Mouse (Mus musculus): ENCODE measurements around the gene Grin3a. TPM values are rescaled to one million over a fixed set of nuclear protein-coding genes. Genes with fewer than 3 reads are reported as not detected.

The Grin3a gene
- total and polyA plus RNA-seq, 2 experiments from 2014 or later, result 40.4 to 131 TPM

- Histone ChIP-seq H3K27ac (ENCODE audit: low read depth, low read length) (no peak overlapping the region), H3K4me1 (ENCODE audit: insufficient read depth, low read length) (no peaks in the 10 kb centered on the region), H3K9ac (replicated peaks; ENCODE audit: low read length, poor library complexity, severe bottlenecking) (no peak overlapping the region), H3K36me3 (ENCODE audit: insufficient read depth, low read length) (no peaks in the 10 kb centered on the region), H3K4me3 (ENCODE audit: low read depth, low read length) (no peak overlapping the region), H3K9me3 (ENCODE audit: low read length) (no peaks in the 10 kb centered on the region), H3K4me2 (ENCODE audit: low read depth, low read length, poor library complexity, severe bottlenecking) (no peak overlapping the region), H3K27me3 (ENCODE audit: insufficient read depth, low read length) (no peaks in the 10 kb centered on the region)
- no peak for TF ChIP-seq CTCF (IDR thresholded peaks at IDR 0.05)
- DNase-seq (ENCODE audit: low spot score) (no peak), ATAC-seq (ENCODE audit: low FRiP score) (no peak)
- WGBS, result 94% methylated on average over 5 of the region's 5 CpGs
These were observed 102.7 kb downstream of the Grin3a start for GRCm38 (mm10) chr4:49742847-49743246.

- ATAC-seq (ENCODE audit: low FRiP score), result no peak
- Histone ChIP-seq H3K9me3 (ENCODE audit: low read length) (no peaks in the 10 kb centered on the region), H3K27me3 (ENCODE audit: insufficient read depth, low read length) (no peaks in the 10 kb centered on the region), H3K27ac (ENCODE audit: low read depth, low read length) (no peak overlapping the region), H3K4me3 (ENCODE audit: low read depth, low read length) (no peak overlapping the region), H3K36me3 (ENCODE audit: insufficient read depth, low read length) (no peaks in the 10 kb centered on the region), H3K4me1 (ENCODE audit: insufficient read depth, low read length) (no peaks in the 10 kb centered on the region), H3K9ac (replicated peaks; ENCODE audit: low read length, poor library complexity, severe bottlenecking) (no peak overlapping the region), H3K4me2 (ENCODE audit: low read depth, low read length, poor library complexity, severe bottlenecking) (no peak overlapping the region)
- 95% methylated on average over 2 of the region's 2 CpGs for WGBS
- no peak for DNase-seq (ENCODE audit: low spot score)
- no peak for TF ChIP-seq CTCF (IDR thresholded peaks at IDR 0.05)
These were observed 103.6 kb downstream of the Grin3a start for GRCm38 (mm10) chr4:49741942-49742341.

GRCm38 (mm10) chr4:49740796-49741766, 104.5 kb downstream of the Grin3a start:
- DNase-seq (ENCODE audit: low spot score), result peak; percentile 51
- Histone ChIP-seq H3K4me3 (ENCODE audit: low read depth, low read length) (no peak overlapping the region), H3K27ac (ENCODE audit: low read depth, low read length) (no peak overlapping the region), H3K27me3 (ENCODE audit: insufficient read depth, low read length) (no peaks in the 10 kb centered on the region), H3K4me1 (ENCODE audit: insufficient read depth, low read length) (no peaks in the 10 kb centered on the region), H3K36me3 (ENCODE audit: insufficient read depth, low read length) (no peaks in the 10 kb centered on the region), H3K9me3 (ENCODE audit: low read length) (no peaks in the 10 kb centered on the region), H3K9ac (replicated peaks; ENCODE audit: low read length, poor library complexity, severe bottlenecking) (no peak overlapping the region), H3K4me2 (ENCODE audit: low read depth, low read length, poor library complexity, severe bottlenecking) (no peak overlapping the region)
- WGBS, result 86% methylated on average over 5 of the region's 5 CpGs
- no peak for ATAC-seq (ENCODE audit: low FRiP score)
- no peak for TF ChIP-seq CTCF (IDR thresholded peaks at IDR 0.05)

GRCm38 (mm10) chr4:49739561-49739960, 106.0 kb downstream of the Grin3a start:
- WGBS, result 78% methylated on average over 1 of the region's 1 CpGs
- no peak overlapping the region for H3K27ac ChIP-seq (ENCODE audit: low read depth, low read length)
- no peak overlapping the region for H3K4me3 ChIP-seq (ENCODE audit: low read depth, low read length)
- H3K27me3 ChIP-seq (ENCODE audit: insufficient read depth, low read length), result no peaks in the 10 kb centered on the region
- no peak for DNase-seq (ENCODE audit: low spot score)
- no peak for TF ChIP-seq CTCF (IDR thresholded peaks at IDR 0.05)
- no peaks in the 10 kb centered on the region for H3K36me3 ChIP-seq (ENCODE audit: insufficient read depth, low read length)
- no peaks in the 10 kb centered on the region for H3K9me3 ChIP-seq (ENCODE audit: low read length)
- ATAC-seq (ENCODE audit: low FRiP score), result no peak
- H3K4me2 ChIP-seq (ENCODE audit: low read depth, low read length, poor library complexity, severe bottlenecking), result no peak overlapping the region
- no peaks in the 10 kb centered on the region for H3K4me1 ChIP-seq (ENCODE audit: insufficient read depth, low read length)
- no peak overlapping the region for H3K9ac ChIP-seq (replicated peaks; ENCODE audit: low read length, poor library complexity, severe bottlenecking)

GRCm38 (mm10) chr4:49729326-49729725, 116.2 kb downstream of the Grin3a start:
- no peak for DNase-seq (ENCODE audit: low spot score)
- H3K9ac ChIP-seq (replicated peaks; ENCODE audit: low read length, poor library complexity, severe bottlenecking), result no peak overlapping the region
- H3K4me2 ChIP-seq (ENCODE audit: low read depth, low read length, poor library complexity, severe bottlenecking), result no peak overlapping the region
- H3K4me3 ChIP-seq (ENCODE audit: low read depth, low read length), result no peak overlapping the region
- no peaks in the 10 kb centered on the region for H3K9me3 ChIP-seq (ENCODE audit: low read length)
- WGBS, result 21% methylated on average over 3 of the region's 3 CpGs
- no peak for TF ChIP-seq CTCF (IDR thresholded peaks at IDR 0.05)
- H3K27ac ChIP-seq (ENCODE audit: low read depth, low read length), result peak overlapping the region; percentile 32; the same call in 1 of the 2 replicates
- no peaks in the 10 kb centered on the region for H3K27me3 ChIP-seq (ENCODE audit: insufficient read depth, low read length)
- H3K4me1 ChIP-seq (ENCODE audit: insufficient read depth, low read length), result no peaks in the 10 kb centered on the region
- H3K36me3 ChIP-seq (ENCODE audit: insufficient read depth, low read length), result no peaks in the 10 kb centered on the region
- no peak for ATAC-seq (ENCODE audit: low FRiP score)

GRCm38 (mm10) chr4:49723908-49724307, 121.6 kb downstream of the Grin3a start:
- WGBS, result 90% methylated on average over 2 of the region's 2 CpGs
- Histone ChIP-seq H3K4me2 (ENCODE audit: low read depth, low read length, poor library complexity, severe bottlenecking) (no peak overlapping the region), H3K36me3 (ENCODE audit: insufficient read depth, low read length) (no peaks in the 10 kb centered on the region)

More at GRCm38 (mm10) chr4:49723908-49724307, 121.6 kb downstream of the Grin3a start:
- ATAC-seq (ENCODE audit: low FRiP score) (no peak), DNase-seq (ENCODE audit: low spot score) (no peak)
- H3K27me3 ChIP-seq (ENCODE audit: insufficient read depth, low read length), result no peaks in the 10 kb centered on the region
- no peak overlapping the region for H3K9ac ChIP-seq (replicated peaks; ENCODE audit: low read length, poor library complexity, severe bottlenecking)
- H3K27ac ChIP-seq (ENCODE audit: low read depth, low read length), result no peak overlapping the region
- no peaks in the 10 kb centered on the region for H3K4me1 ChIP-seq (ENCODE audit: insufficient read depth, low read length)
- TF ChIP-seq CTCF (IDR thresholded peaks at IDR 0.05), result no peak
- no peak overlapping the region for H3K4me3 ChIP-seq (ENCODE audit: low read depth, low read length)
- H3K9me3 ChIP-seq (ENCODE audit: low read length), result no peaks in the 10 kb centered on the region

Data from midbrain, postnatal 0 days (tissue).